Comparison of ENCODE assay signal across 1 mouse cellular context in the genomic region with DNA sequence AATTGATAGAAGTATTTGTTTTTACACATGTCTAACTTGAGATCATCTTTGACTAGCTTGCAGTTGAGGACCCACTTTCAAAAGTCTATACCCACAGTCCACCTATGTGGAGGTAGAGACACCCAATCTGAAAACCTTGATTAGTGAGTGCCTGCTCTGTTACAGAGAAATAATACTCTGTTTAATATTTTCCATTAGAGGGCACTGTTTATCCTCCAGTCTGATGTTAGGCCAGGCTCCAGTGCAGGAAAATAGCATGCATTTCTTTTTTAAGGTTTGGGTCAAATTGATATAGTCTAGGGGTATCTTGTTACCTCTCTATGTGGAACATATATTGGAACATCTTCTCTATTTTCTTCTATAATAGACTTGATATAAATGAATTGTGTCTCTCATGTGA.
TF ChIP-seq lines count a peak whose summit lies in the region.

No protein-coding gene starts in this region.

TF ChIP-seq in CH12.LX, 34 proteins besides CTCF, POLR2A, EP300 and RAD21 (continued from another document):
- TF ChIP-seq UBTF (IDR thresholded peaks at IDR 0.05; ENCODE audit: low read depth, low read length) (no peak), MAZ (IDR thresholded peaks at IDR 0.05; ENCODE audit: low read depth, low read length) (no peak), CHD2 (IDR thresholded peaks at IDR 0.05; ENCODE audit: low read length) (no peak), RCOR1 (conservative IDR thresholded peaks at IDR 0.05; ENCODE audit: low read depth, low read length) (no peak), NRF1 (IDR thresholded peaks at IDR 0.05; ENCODE audit: low read depth, low read length) (no peak), HCFC1 (IDR thresholded peaks at IDR 0.05; ENCODE audit: low read depth, low read length) (no peak), MEF2A (IDR thresholded peaks at IDR 0.05; ENCODE audit: borderline replicate concordance, low read depth, low read length) (no peak)
